Mouse (Mus musculus) CH12.LX (cell line): ENCODE measurements around the gene Hist1h3c. TPM values are rescaled to one million over a fixed set of nuclear protein-coding genes. Genes with fewer than 3 reads are reported as not detected.
A peak's percentile ranks its signal among the peaks of the same experiment; 100 is the strongest.
"Not testable (repeated sequence)": the region's sequence is repeated elsewhere in the genome, so short reads cannot be mapped to it uniquely, and the experiment has no call there.

Source experiments
- DNase-seq: peaks from one replicate; pipeline ENCODE4 v3.0.0-alpha.2; 2013; ENCODE audit errors: extremely low read depth
- H3K27ac ChIP-seq: 2 replicates; pipeline ENCODE4 v1.5.1; 2012; ENCODE audit warnings: low read depth, mild to moderate bottlenecking, control low read depth, moderate library complexity; ENCODE audit not compliant: insufficient read depth
- H3K27me3 ChIP-seq: replicated peaks from 2 replicates; pipeline ENCODE3; 2012; ENCODE audit warnings: inconsistent platforms
- H3K36me3 ChIP-seq, 2 experiments: replicated peaks in 1 of 2; 2 replicates each; pipeline versions ENCODE3 to v1.6.1; 2012; ENCODE audit warnings: inconsistent platforms in 1 of 2, low read length in 1 of 2, mild to moderate bottlenecking in 1 of 2, mixed read lengths in 1 of 2, moderate library complexity in 1 of 2; ENCODE audit not compliant: control insufficient read depth in 1 of 2, insufficient read depth in 1 of 2
- H3K4me1 ChIP-seq, 2 experiments: 2 replicates each; pipeline ENCODE4 v1.6.1; 2012; ENCODE audit warnings: inconsistent platforms in 1 of 2, moderate library complexity in 1 of 2; ENCODE audit not compliant: insufficient read depth in 2 of 2, control insufficient read depth in 1 of 2
- H3K4me2 ChIP-seq: 2 replicates; pipeline ENCODE4 v1.6.1; 2012; ENCODE audit warnings: low read depth, mild to moderate bottlenecking, control low read depth; ENCODE audit not compliant: poor library complexity, insufficient read depth, severe bottlenecking
- H3K4me3 ChIP-seq, 3 experiments: fragments of 150-350 bp in 1 of 3; sonication (generic) in 1 of 3; replicated peaks in 1 of 3; 2 replicates each; pipeline versions ENCODE3 to v1.5.1; 2011 to 2012; ENCODE audit warnings: low read depth in 2 of 3, low read length in 2 of 3, mild to moderate bottlenecking in 2 of 3, moderate library complexity in 2 of 3, control low read depth in 1 of 3, improper control_type of control experiment in 1 of 3, inconsistent platforms in 1 of 3, mixed read lengths in 1 of 3; ENCODE audit not compliant: poor library complexity in 1 of 3
- H3K79me2 ChIP-seq: replicated peaks from 2 replicates; pipeline ENCODE4 v1.6.1; 2012; ENCODE audit warnings: mild to moderate bottlenecking, moderate library complexity; ENCODE audit not compliant: control insufficient read depth, poor library complexity, insufficient read depth, severe bottlenecking; ENCODE audit errors: extremely low read depth
- H3K9ac ChIP-seq: 2 replicates; pipeline ENCODE4 v1.6.1; 2012; ENCODE audit warnings: low read depth, mild to moderate bottlenecking, control low read depth, moderate library complexity; ENCODE audit not compliant: insufficient read depth
- H3K9me3 ChIP-seq: replicated peaks from 2 replicates; pipeline ENCODE3; 2012; ENCODE audit warnings: low read length, inconsistent platforms, mixed read lengths
- BHLHE40 ChIP-seq: IDR thresholded peaks from 2 replicates; pipeline ENCODE4 v1.6.1; 2011; ENCODE audit warnings: mild to moderate bottlenecking, low read depth, low read length, improper control_type of control experiment
- CHD1 ChIP-seq: IDR thresholded peaks from 2 replicates; pipeline ENCODE4 v1.6.1; 2012; ENCODE audit warnings: low read depth, low read length, improper control_type of control experiment, inconsistent platforms
- CHD2 ChIP-seq: IDR thresholded peaks from 2 replicates; pipeline ENCODE4 v1.6.1; 2011; ENCODE audit warnings: low read length, improper control_type of control experiment
- CTCF ChIP-seq, 2 experiments: IDR thresholded peaks in 1 of 2; conservative IDR thresholded peaks in 1 of 2; 2 replicates each; pipeline ENCODE4 v1.5.1; 2011 to 2012; ENCODE audit warnings: low read depth in 2 of 2, low read length in 2 of 2, improper control_type of control experiment in 1 of 2, inconsistent platforms in 1 of 2, mild to moderate bottlenecking in 1 of 2, moderate library complexity in 1 of 2
- E2F4 ChIP-seq: IDR thresholded peaks from 2 replicates; pipeline ENCODE4 v1.6.1; 2011; ENCODE audit warnings: low read depth, low read length, improper control_type of control experiment; ENCODE audit not compliant: insufficient replicate concordance
- ELF1 ChIP-seq: IDR thresholded peaks from 2 replicates; pipeline ENCODE4 v1.6.1; 2014; ENCODE audit warnings: low read depth, mild to moderate bottlenecking, inconsistent platforms, low read length, improper control_type of control experiment
- EP300 ChIP-seq: IDR thresholded peaks from 2 replicates; pipeline ENCODE4 v1.6.1; 2011; ENCODE audit warnings: low read length, improper control_type of control experiment
- ETS1 ChIP-seq: conservative IDR thresholded peaks from 2 replicates; pipeline ENCODE4 v1.6.1; 2012; ENCODE audit warnings: low read depth, mild to moderate bottlenecking, inconsistent platforms, low read length, improper control_type of control experiment, moderate library complexity
- GABPA ChIP-seq: IDR thresholded peaks from 2 replicates; pipeline ENCODE4 v1.6.1; 2012; ENCODE audit warnings: low read depth, low read length, improper control_type of control experiment, inconsistent platforms; ENCODE audit not compliant: insufficient replicate concordance
- HCFC1 ChIP-seq: IDR thresholded peaks from 2 replicates; pipeline ENCODE4 v1.6.1; 2012; ENCODE audit warnings: low read depth, mild to moderate bottlenecking, inconsistent platforms, low read length, improper control_type of control experiment
- IRF4 ChIP-seq: IDR thresholded peaks from 2 replicates; pipeline ENCODE4 v1.6.1; 2014; ENCODE audit warnings: low read depth, mild to moderate bottlenecking, inconsistent platforms, low read length, improper control_type of control experiment
- JUN ChIP-seq: IDR thresholded peaks from 2 replicates; pipeline ENCODE4 v1.6.1; 2011; ENCODE audit warnings: low read depth, mild to moderate bottlenecking, low read length, improper control_type of control experiment, moderate library complexity; ENCODE audit not compliant: insufficient read depth
- JUND ChIP-seq: conservative IDR thresholded peaks from 2 replicates; pipeline ENCODE4 v1.6.1; 2011; ENCODE audit warnings: low read depth, low read length, improper control_type of control experiment
- KAT2A ChIP-seq: IDR thresholded peaks from 2 replicates; pipeline ENCODE4 v1.6.1; 2012; ENCODE audit warnings: low read length, improper control_type of control experiment, inconsistent platforms; ENCODE audit not compliant: insufficient replicate concordance
- MAFK ChIP-seq: IDR thresholded peaks from 2 replicates; pipeline ENCODE4 v1.6.1; 2011; ENCODE audit warnings: low read length, improper control_type of control experiment; ENCODE audit not compliant: insufficient replicate concordance
- MAX ChIP-seq: IDR thresholded peaks from 2 replicates; pipeline ENCODE4 v1.6.1; 2011; ENCODE audit warnings: low read length, improper control_type of control experiment
- MAZ ChIP-seq: IDR thresholded peaks from 2 replicates; pipeline ENCODE4 v1.6.1; 2012; ENCODE audit warnings: low read depth, mild to moderate bottlenecking, inconsistent platforms, low read length, improper control_type of control experiment, moderate library complexity
- MEF2A ChIP-seq: IDR thresholded peaks from 2 replicates; pipeline ENCODE4 v1.6.1; 2014; ENCODE audit warnings: low read depth, mild to moderate bottlenecking, inconsistent platforms, low read length, improper control_type of control experiment, borderline replicate concordance
- MXI1 ChIP-seq: IDR thresholded peaks from 2 replicates; pipeline ENCODE4 v1.6.1; 2011; ENCODE audit warnings: mild to moderate bottlenecking, low read depth, low read length, improper control_type of control experiment
- MYC ChIP-seq: IDR thresholded peaks from 2 replicates; pipeline ENCODE4 v1.6.1; 2011; ENCODE audit warnings: low read depth, mild to moderate bottlenecking, improper control_type of control experiment, low read length
- NELFE ChIP-seq: IDR thresholded peaks from 2 replicates; pipeline ENCODE4 v1.6.1; 2011; ENCODE audit warnings: low read depth, low read length, improper control_type of control experiment
- NRF1 ChIP-seq: IDR thresholded peaks from 2 replicates; pipeline ENCODE4 v1.6.1; 2014; ENCODE audit warnings: low read depth, mild to moderate bottlenecking, inconsistent platforms, low read length, improper control_type of control experiment, moderate library complexity
- PAX5 ChIP-seq: IDR thresholded peaks from 2 replicates; pipeline ENCODE4 v1.6.1; 2012; ENCODE audit warnings: low read length, inconsistent platforms, mixed read lengths
- POLR2A ChIP-seq: IDR thresholded peaks from 2 replicates; pipeline ENCODE4 v1.6.1; 2011; ENCODE audit warnings: low read depth, mild to moderate bottlenecking, improper control_type of control experiment, low read length
- POLR2AphosphoS2 ChIP-seq: IDR thresholded peaks from 2 replicates; pipeline ENCODE4 v1.6.1; 2011; ENCODE audit warnings: low read depth, low read length, improper control_type of control experiment
- RAD21 ChIP-seq: IDR thresholded peaks from 2 replicates; pipeline ENCODE4 v1.6.1; 2011; ENCODE audit warnings: low read depth, mild to moderate bottlenecking, low read length, improper control_type of control experiment, moderate library complexity
- RCOR1 ChIP-seq: conservative IDR thresholded peaks from 2 replicates; pipeline ENCODE4 v1.6.1; 2012; ENCODE audit warnings: low read depth, mild to moderate bottlenecking, inconsistent platforms, low read length, improper control_type of control experiment
- SIN3A ChIP-seq: IDR thresholded peaks from 2 replicates; pipeline ENCODE4 v1.6.1; 2012; ENCODE audit warnings: low read length, improper control_type of control experiment, inconsistent platforms
- SMC3 ChIP-seq: IDR thresholded peaks from 2 replicates; pipeline ENCODE4 v1.6.1; 2011; ENCODE audit warnings: low read depth, low read length, improper control_type of control experiment
- TBP ChIP-seq: conservative IDR thresholded peaks from 2 replicates; pipeline ENCODE4 v1.6.1; 2011; ENCODE audit warnings: low read depth, low read length, improper control_type of control experiment
- TCF12 ChIP-seq: IDR thresholded peaks from 2 replicates; pipeline ENCODE4 v1.6.1; 2014; ENCODE audit warnings: low read depth, mild to moderate bottlenecking, inconsistent platforms, low read length, improper control_type of control experiment
- UBTF ChIP-seq: IDR thresholded peaks from 2 replicates; pipeline ENCODE4 v1.6.1; 2012; ENCODE audit warnings: low read depth, mild to moderate bottlenecking, inconsistent platforms, low read length, improper control_type of control experiment, moderate library complexity
- USF1 ChIP-seq: IDR thresholded peaks from 2 replicates; pipeline ENCODE4 v1.6.1; 2014; ENCODE audit warnings: low read depth, mild to moderate bottlenecking, inconsistent platforms, low read length, improper control_type of control experiment
- USF2 ChIP-seq: conservative IDR thresholded peaks from 2 replicates; pipeline ENCODE4 v1.6.1; 2011; ENCODE audit warnings: low read depth, low read length, improper control_type of control experiment
- ZC3H11A ChIP-seq: IDR thresholded peaks from 2 replicates; pipeline ENCODE4 v1.6.1; 2012; ENCODE audit warnings: low read depth, mild to moderate bottlenecking, inconsistent platforms, low read length, improper control_type of control experiment
- ZKSCAN1 ChIP-seq: IDR thresholded peaks from 2 replicates; pipeline ENCODE4 v1.6.1; 2012; ENCODE audit warnings: low read depth, inconsistent platforms, low read length, improper control_type of control experiment, borderline replicate concordance
- ZMIZ1 ChIP-seq: IDR thresholded peaks from 2 replicates; pipeline ENCODE4 v1.6.1; 2012; ENCODE audit warnings: low read depth, mild to moderate bottlenecking, inconsistent platforms, low read length, improper control_type of control experiment
- ZNF384 ChIP-seq: IDR thresholded peaks from 2 replicates; pipeline ENCODE4 v1.6.1; 2012; ENCODE audit warnings: low read depth, low read length, improper control_type of control experiment, inconsistent platforms
- dilution Hi-C: fragments of 300-500 bp; cut with MboI; formaldehyde crosslinking; loops from 2 replicates; pipeline ENCODE4 v1.14.3; 2020; ENCODE audit warnings: low sequenced_read_pairs; ENCODE audit not compliant: extremely low pct_unique_long_range_greater_than_20kb, extremely low pct_ligation_motif_present
- in situ Hi-C: fragments of 300-500 bp; cut with MboI; formaldehyde crosslinking; loops from 3 replicates; pipeline ENCODE4 v1.14.3; 2019; ENCODE audit warnings: low sequenced_read_pairs, low pct_ligation_motif_present, low pct_unique_long_range_greater_than_20kb, mixed read lengths
- polyA plus RNA-seq: library from polyadenylated mRNA; unstranded; fragments of >175 nt; gene quantifications from 2 replicates; pipeline ENCODE4 v1.2.1, GENCODE M21; 2012; ENCODE audit warnings: low read depth; ENCODE audit not compliant: insufficient read length
- total RNA-seq, 2 experiments: library from RNA; depleted of rRNA; stranded (reverse); fragments of 300-350 nt in 1 of 2; fragments of >200 nt in 1 of 2; gene quantifications; 2 replicates each; pipeline ENCODE4 v1.2.3; 2012 to 2014

Gene Hist1h3c
- total and polyA plus RNA-seq, 3 experiments = 7.3 to 1,847 (median 73.1) TPM

DNA sequence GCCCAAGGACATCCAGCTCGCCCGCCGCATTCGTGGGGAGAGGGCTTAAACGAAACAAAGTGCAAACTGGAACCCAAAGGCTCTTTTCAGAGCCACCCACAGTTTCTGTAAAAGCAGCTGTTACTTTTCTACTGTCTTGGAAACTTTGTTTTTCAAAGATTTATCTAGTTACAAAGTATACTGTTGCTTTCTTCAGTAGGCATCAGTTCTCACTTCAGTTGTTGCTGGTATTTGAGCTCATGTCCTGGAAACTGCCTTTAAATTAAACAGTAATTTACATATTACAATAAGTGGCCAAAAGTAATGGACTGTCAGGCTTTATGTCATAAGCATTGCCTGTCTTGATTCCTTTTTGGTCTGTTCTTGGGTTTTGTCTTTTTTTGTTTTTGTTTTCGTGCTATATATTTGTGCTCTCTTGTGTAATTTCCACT lies 7.4 kb upstream of the Hist1h3c start:
- peak overlapping the region; percentile 70 for H3K4me2 ChIP-seq

DNA sequence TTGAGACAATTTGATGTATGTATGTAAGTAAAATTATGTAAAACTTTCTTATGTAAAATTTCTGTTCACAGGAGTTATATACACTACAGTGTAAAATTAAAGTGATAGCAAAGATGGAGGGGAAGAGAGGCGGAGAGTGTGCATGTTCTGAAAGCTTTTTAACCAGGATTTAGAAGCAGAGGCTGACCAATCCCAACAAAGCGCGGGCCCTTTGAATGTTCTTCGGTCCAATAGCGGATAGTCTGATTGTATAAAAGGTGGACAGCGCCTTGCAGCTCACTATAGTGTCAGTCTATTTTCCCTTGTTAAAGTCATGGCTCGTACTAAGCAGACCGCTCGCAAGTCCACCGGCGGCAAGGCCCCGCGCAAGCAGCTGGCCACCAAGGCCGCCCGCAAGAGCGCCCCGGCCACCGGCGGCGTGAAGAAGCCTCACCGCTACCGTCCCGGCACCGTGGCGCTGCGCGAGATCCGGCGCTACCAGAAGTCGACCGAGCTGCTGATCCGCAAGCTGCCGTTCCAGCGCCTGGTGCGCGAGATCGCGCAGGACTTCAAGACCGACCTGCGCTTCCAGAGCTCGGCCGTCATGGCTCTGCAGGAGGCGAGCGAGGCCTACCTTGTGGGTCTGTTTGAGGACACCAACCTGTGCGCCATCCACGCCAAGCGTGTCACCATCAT lies 6.8 kb upstream of the Hist1h3c start, which contains the start of gene Hist1h3b:
Gene Hist1h3b, plus strand, starts transcription at position 201 of the 675 bp plus-strand sequence.
- not testable (repeated sequence) for H3K9me3 ChIP-seq, H3K27me3 ChIP-seq, H3K36me3 ChIP-seq
- Histone ChIP-seq H3K4me3 (peak within 1 kb of the TSS; percentile 4 to 43 (median 34)), H3K9ac (peak within 1 kb of the TSS; percentile 84)
- TF ChIP-seq CHD2 (peak; percentile 68), SIN3A (peak; percentile 14; the same call in 1 of the 2 replicates), E2F4 (peak; percentile 99), TBP (peak; percentile 99), NELFE (peak; percentile 90), ZMIZ1 (peak; percentile 99), POLR2A (peak; percentile 88; the same call in 1 of the 2 replicates), TCF12 (peak; percentile 77; the same call in 1 of the 2 replicates)
- TF ChIP-seq, all 38 proteins: peak for 8; not testable (repeated sequence) for 30
- peaks cover 0 to 38% of the 10 kb centered on the region in 2 experiments; a peak in 2 of 4 replicates for H3K4me1 ChIP-seq
- in situ Hi-C loops = loop anchor here (25.0 kb wide), 1 partner anchor 1715 kb away; the partner anchor contains the start of genes Hist1h2ag, Hist1h2ah, Hist1h2bj and Hist1h2bk
- dilution Hi-C loops, H3K79me2 ChIP-seq: not testable (repeated sequence)
- H3K4me2 ChIP-seq = peak within 1 kb of the TSS; percentile 70
- DNase-seq = peak; percentile 96
- peak within 1 kb of the TSS; percentile 95 for H3K27ac ChIP-seq

More for the DNA sequence above, 7.4 kb upstream of the Hist1h3c start:
- DNase-seq = no peak
- Histone ChIP-seq H3K4me1 (peaks cover 0 to 43% of the 10 kb centered on the region in 2 experiments; a peak in 2 of 4 replicates), H3K9me3 (no peaks in the 10 kb centered on the region), H3K79me2 (no peaks in the 10 kb centered on the region), H3K36me3 (no peaks in the 10 kb centered on the region), H3K27me3 (no peaks in the 10 kb centered on the region), H3K9ac (peak overlapping the region; percentile 63; the same call in 1 of the 2 replicates), H3K27ac (peak overlapping the region; percentile 91), H3K4me3 (peak overlapping the region; percentile 4 to 43 (median 32))
- dilution Hi-C loops (no loop called here), in situ Hi-C loops (loop anchor here (25.0 kb wide), 1 partner anchor 1715 kb away; the partner anchor contains the start of genes Hist1h2ag, Hist1h2ah, Hist1h2bj and Hist1h2bk)
- TF ChIP-seq IRF4 (no peak), UBTF (peak; percentile 79; the same call in 1 of the 2 replicates), CHD2 (0 out of 2 replicates have a peak, but pooled peaks have one; percentile 55), POLR2A (peak; percentile 91), SIN3A (peak; percentile 74), MEF2A (no peak), USF2 (no peak; the same call in 1 of the 2 replicates), JUN (no peak), POLR2AphosphoS2 (peak; percentile 100), CTCF (conservative IDR thresholded peaks at IDR 0.05 in 1 of 2, IDR thresholded peaks at IDR 0.05 in 1 of 2; ENCODE audit: low read depth in 2 of 2, low read length in 2 of 2) (no peak), KAT2A (no peak), CHD1 (peak; percentile 94), E2F4 (0 out of 2 replicates have a peak, but pooled peaks have one; percentile 59), NRF1 (no peak), GABPA (no peak), RAD21 (no peak), RCOR1 (peak; percentile 56; the same call in 1 of the 2 replicates), ZNF384 (no peak), MAZ (no peak), ELF1 (no peak), TBP (0 out of 2 replicates have a peak, but pooled peaks have one; percentile 38), ZKSCAN1 (no peak), TCF12 (no peak), PAX5 (no peak), MXI1 (no peak), MYC (0 out of 2 replicates have a peak, but pooled peaks have one; percentile 14), EP300 (peak; percentile 40; the same call in 1 of the 2 replicates), JUND (0 out of 2 replicates have a peak, but pooled peaks have one; percentile 23), ZC3H11A (no peak), NELFE (peak; percentile 85), MAX (no peak), USF1 (no peak), ZMIZ1 (peak; percentile 89), SMC3 (no peak), HCFC1 (no peak; the same call in 1 of the 2 replicates), BHLHE40 (no peak), MAFK (peak; percentile 52; the same call in 1 of the 2 replicates), ETS1 (no peak)
